Mouse (Mus musculus) neural tube, embryonic 11.5 days (tissue): ENCODE measurements around the gene Hivep2. TPM values are rescaled to one million over a fixed set of nuclear protein-coding genes. Genes with fewer than 3 reads are reported as not detected.

ENCODE experiments used
- ATAC-seq: fragments of 200-750 bp; cut with Nextera tagmentation; 2 replicates; pipeline ENCODE4 v1.8.0; 2017; ENCODE audit warnings: moderate number of reproducible peaks, mild to moderate bottlenecking, moderate TSS enrichment, moderate library complexity; ENCODE audit not compliant: insufficient read depth, low FRiP score, low TSS enrichment
- DNase-seq: peaks from one replicate; pipeline ENCODE4 v3.0.0-alpha.2; 2015; ENCODE audit warnings: low spot score
- H3K27ac ChIP-seq: fragments of 300-500 bp; sonication (generic); 2 replicates; pipeline ENCODE4 v1.5.1; 2014; ENCODE audit warnings: low read depth, mild to moderate bottlenecking, low read length
- H3K27me3 ChIP-seq: fragments of 300-500 bp; sonication (generic); 2 replicates; pipeline ENCODE4 v1.6.1; 2014; ENCODE audit warnings: mild to moderate bottlenecking, low read length, mixed read lengths; ENCODE audit not compliant: control insufficient read depth, insufficient read depth
- H3K36me3 ChIP-seq: fragments of 300-500 bp; sonication (generic); 2 replicates; pipeline ENCODE4 v1.6.1; 2014; ENCODE audit warnings: mild to moderate bottlenecking, low read length, moderate library complexity, mixed read lengths; ENCODE audit not compliant: control insufficient read depth, insufficient read depth
- H3K4me1 ChIP-seq: fragments of 300-500 bp; sonication (generic); 2 replicates; pipeline ENCODE4 v1.6.1; 2014; ENCODE audit warnings: low read length, mixed read lengths; ENCODE audit not compliant: control insufficient read depth, insufficient read depth
- H3K4me2 ChIP-seq: fragments of 300-500 bp; sonication (generic); 2 replicates; pipeline ENCODE4 v1.6.1; 2014; ENCODE audit warnings: low read depth, mild to moderate bottlenecking, moderate library complexity
- H3K4me3 ChIP-seq: fragments of 300-500 bp; sonication (generic); 2 replicates; pipeline ENCODE4 v1.5.1; 2014; ENCODE audit warnings: low read depth, low read length
- H3K9ac ChIP-seq: fragments of 300-500 bp; sonication (generic); 2 replicates; pipeline ENCODE4 v1.6.1; 2014; ENCODE audit warnings: mild to moderate bottlenecking, low read length
- H3K9me3 ChIP-seq: fragments of 300-500 bp; sonication (generic); 2 replicates; pipeline ENCODE4 v1.6.1; 2016; ENCODE audit warnings: low read length; ENCODE audit not compliant: control insufficient read depth
- WGBS: fragments of 180-500 bp; shearing (Covaris S2); extraction: QIAGEN DNeasy Blood & Tissue Kit; methylation state at CpG from one replicate; pipeline ENCODE4 v1.1.7; 2014; 5-methylcytosine and 5-hydroxymethylcytosine counted together
- polyA plus RNA-seq: library from polyadenylated mRNA; unstranded; fragments of >200 nt; fragmentation: Nextera tagmentation; extraction: Ambion mirVana; gene quantifications from 2 replicates; pipeline ENCODE4 v1.2.1, GENCODE M21; 2014

Gene Hivep2
- polyA plus RNA-seq, 1 experiment from 2014 or later = 7.4 TPM

DNA sequence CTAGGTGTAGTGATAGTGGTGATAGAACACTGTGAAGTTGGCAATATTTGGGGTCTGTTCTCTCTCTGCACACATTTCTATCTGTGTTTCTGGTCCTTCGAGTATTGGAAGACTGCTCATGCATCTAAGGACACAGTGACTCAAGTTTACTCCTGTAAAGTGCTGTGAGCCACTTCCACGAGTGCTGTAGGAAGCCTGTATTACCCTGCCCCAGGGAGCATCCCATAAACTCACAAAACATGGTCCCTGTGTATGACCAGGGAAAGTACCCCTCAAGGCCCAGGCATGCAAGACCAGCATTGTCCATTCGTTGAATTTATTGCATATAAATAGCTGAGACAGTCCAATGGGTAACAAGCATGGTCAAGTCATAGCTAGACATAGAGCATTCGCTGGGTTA is 97.4 kb downstream of the Hivep2 start:
- no peak overlapping the region for H3K9ac ChIP-seq
- no peaks in the 10 kb centered on the region for H3K4me1 ChIP-seq
- DNase-seq (no peak), ATAC-seq (no peak)
- H3K27me3 ChIP-seq = no peaks in the 10 kb centered on the region
- H3K4me3 ChIP-seq = no peak overlapping the region
- no peaks in the 10 kb centered on the region for H3K9me3 ChIP-seq
- no peak overlapping the region for H3K27ac ChIP-seq
- 84% methylated on average over 4 of the region's 4 CpGs for WGBS
- H3K36me3 ChIP-seq = no peaks in the 10 kb centered on the region
- no peak overlapping the region for H3K4me2 ChIP-seq

DNA sequence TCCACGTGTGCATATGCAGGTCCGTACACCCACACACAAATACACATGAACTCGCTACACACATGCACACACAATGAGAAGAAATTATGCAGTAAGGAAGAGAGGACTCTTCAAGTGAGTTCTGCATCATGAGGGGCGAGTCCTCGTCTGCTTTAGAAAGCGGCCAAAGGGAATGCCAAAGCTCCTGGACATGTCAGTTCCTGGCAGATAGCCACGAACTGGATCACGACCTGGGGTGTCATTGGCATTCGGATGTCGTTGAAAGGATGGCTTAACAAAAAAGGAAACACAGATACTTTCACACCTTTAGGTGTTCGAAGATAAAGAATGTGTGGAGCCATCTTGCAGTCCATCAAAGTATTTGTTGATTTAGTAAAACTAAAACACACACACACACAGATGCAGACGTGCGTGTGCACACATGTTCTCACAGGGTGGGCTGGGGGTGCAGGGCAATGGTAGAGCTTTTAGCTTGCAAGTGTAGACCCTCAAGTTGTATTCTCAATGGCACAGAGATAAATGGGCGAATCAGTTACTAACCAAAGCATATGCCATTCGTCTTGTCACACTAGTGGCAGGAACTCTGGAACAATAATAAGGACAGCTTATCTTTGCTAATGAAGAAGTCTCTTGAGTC is 99.0 kb downstream of the Hivep2 start:
- DNase-seq (no peak), ATAC-seq (no peak)
- no peak overlapping the region for H3K4me2 ChIP-seq
- WGBS = 82% methylated on average over 15 of the region's 15 CpGs
- no peaks in the 10 kb centered on the region for H3K9me3 ChIP-seq
- no peak overlapping the region for H3K27ac ChIP-seq
- H3K9ac ChIP-seq = no peak overlapping the region
- H3K4me1 ChIP-seq = no peaks in the 10 kb centered on the region
- no peaks in the 10 kb centered on the region for H3K36me3 ChIP-seq
- no peaks in the 10 kb centered on the region for H3K27me3 ChIP-seq
- no peak overlapping the region for H3K4me3 ChIP-seq

DNA sequence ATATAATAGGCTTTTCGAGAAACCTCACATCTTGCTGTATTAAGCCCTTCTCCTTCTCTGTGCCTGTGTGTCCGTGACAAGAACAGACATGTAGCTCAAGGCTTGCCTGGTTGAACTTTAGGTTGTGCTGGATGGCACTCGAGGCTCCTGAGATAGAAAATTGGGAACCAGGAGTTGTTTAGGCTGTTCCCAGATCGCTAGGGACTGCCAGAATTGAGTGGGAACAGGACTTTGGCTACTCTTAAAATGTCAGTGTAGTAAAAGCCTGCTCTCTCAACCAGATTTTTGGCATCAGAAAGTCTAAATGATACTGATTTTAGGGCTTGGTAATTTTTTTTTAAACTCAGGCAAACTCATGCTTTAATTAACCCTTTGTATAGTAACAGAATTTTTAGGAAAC is 101.9 kb downstream of the Hivep2 start:
- Histone ChIP-seq H3K9ac (no peak overlapping the region), H3K36me3 (no peaks in the 10 kb centered on the region), H3K4me3 (no peak overlapping the region), H3K27ac (no peak overlapping the region), H3K27me3 (no peaks in the 10 kb centered on the region), H3K4me2 (no peak overlapping the region), H3K4me1 (no peaks in the 10 kb centered on the region), H3K9me3 (no peaks in the 10 kb centered on the region)
- DNase-seq (no peak), ATAC-seq (no peak)
- WGBS = 74% methylated on average over 4 of the region's 4 CpGs

DNA sequence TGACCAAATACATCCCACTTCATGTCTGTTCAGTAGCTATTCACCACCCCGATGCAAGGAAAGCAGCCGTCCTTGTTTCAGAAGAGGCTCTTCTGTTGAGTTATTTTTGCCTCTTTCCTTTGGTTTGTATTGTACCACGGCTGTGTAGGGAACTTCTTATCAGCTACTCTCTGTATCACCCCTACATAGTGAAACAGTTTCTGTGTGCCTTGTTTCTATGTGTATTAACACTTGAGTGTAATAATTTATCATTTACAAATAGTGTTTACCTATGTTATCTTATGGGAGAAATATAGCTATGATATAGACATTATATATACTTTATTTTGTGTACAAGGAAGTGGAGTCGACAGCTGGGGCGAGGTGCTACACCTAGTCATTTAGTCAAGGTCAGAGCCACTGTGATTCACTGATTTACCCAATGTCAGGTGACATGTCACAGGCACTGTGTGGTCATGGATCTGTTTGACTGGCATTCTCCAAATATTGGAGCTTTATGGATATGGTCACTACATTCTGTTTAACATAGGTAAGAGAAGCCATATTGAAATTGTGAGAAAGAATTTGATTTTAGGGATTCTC is 104.7 kb downstream of the Hivep2 start:
- no peaks in the 10 kb centered on the region for H3K36me3 ChIP-seq
- no peak for ATAC-seq
- H3K27me3 ChIP-seq = no peaks in the 10 kb centered on the region
- H3K9ac ChIP-seq = no peak overlapping the region
- 91% methylated on average over 5 of the region's 5 CpGs for WGBS
- no peak overlapping the region for H3K27ac ChIP-seq
- no peak overlapping the region for H3K4me2 ChIP-seq
- DNase-seq = no peak
- no peaks in the 10 kb centered on the region for H3K9me3 ChIP-seq
- no peak overlapping the region for H3K4me3 ChIP-seq
- no peaks in the 10 kb centered on the region for H3K4me1 ChIP-seq

DNA sequence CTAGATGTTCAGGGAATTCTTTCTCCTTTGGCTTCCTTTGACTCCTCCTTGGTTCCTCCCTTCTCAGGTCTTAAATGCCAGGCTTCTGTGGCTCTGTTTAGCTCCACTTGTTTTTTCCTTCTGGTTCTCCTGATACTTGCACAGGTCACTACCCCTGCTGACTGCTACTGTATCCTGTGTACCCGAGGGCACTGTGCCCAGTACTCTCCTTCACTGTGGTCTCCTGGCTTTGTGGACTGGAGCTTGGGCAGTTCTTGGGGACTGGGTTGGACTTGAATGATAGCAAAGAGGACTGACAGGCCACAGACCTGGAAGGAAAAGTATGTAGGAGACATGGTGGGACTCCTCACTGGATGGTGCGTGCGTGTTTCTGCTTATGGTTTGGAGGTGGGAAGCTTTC is 106.6 kb downstream of the Hivep2 start:
- no peak for DNase-seq
- no peak overlapping the region for H3K4me2 ChIP-seq
- no peak for ATAC-seq
- WGBS = 90% methylated on average over 3 of the region's 3 CpGs
- no peaks in the 10 kb centered on the region for H3K4me1 ChIP-seq
- H3K4me3 ChIP-seq = no peak overlapping the region
- H3K36me3 ChIP-seq = no peaks in the 10 kb centered on the region
- no peaks in the 10 kb centered on the region for H3K27me3 ChIP-seq
- no peaks in the 10 kb centered on the region for H3K9me3 ChIP-seq
- no peak overlapping the region for H3K9ac ChIP-seq
- no peak overlapping the region for H3K27ac ChIP-seq

DNA sequence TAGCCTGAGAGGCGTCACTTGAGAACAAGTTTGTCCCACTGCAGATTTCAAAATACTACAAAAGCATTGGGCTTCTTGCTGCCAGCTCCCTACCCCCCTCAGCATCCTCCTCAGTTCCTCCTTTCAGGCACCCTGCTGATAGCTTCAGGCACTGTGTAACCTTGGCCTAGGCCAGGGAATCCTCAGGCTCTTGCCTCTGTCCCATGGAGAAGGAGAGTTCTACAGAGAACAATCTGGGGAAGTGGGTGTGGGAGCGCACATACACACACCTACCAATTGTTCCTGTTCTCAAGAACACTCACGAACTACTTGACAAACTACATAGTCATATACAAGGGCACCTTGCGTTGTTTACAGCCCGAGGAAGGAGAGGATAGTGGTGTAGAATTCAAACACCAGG is 109.9 kb downstream of the Hivep2 start:
- WGBS = 81% methylated on average over 5 of the region's 5 CpGs
- Histone ChIP-seq H3K4me3 (no peak overlapping the region), H3K9ac (no peak overlapping the region), H3K4me1 (no peaks in the 10 kb centered on the region), H3K36me3 (no peaks in the 10 kb centered on the region), H3K4me2 (no peak overlapping the region), H3K27ac (no peak overlapping the region), H3K27me3 (no peaks in the 10 kb centered on the region), H3K9me3 (no peaks in the 10 kb centered on the region)
- DNase-seq (no peak), ATAC-seq (no peak)

DNA sequence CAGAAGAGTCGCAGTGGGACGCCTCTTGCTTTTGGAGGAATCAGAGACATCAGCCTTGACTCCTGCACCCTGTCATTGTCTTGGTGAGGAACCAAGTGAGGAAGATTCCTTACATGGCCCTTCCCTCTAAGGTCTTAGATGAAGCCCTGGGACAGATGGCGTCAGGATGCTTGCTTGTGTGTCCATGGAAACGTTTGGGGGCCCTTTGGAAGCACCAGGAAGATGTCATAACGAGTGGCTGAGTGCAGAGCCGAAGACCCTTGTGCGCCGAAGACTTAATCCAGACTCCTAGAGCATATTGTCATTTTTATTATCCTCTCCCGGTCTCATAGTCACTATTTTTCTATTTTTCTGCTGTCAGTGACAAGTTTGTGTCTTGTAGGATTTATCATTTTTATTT is 111.0 kb downstream of the Hivep2 start:
- Histone ChIP-seq H3K4me3 (no peak overlapping the region), H3K9me3 (no peaks in the 10 kb centered on the region), H3K36me3 (no peaks in the 10 kb centered on the region), H3K27ac (no peak overlapping the region), H3K4me2 (no peak overlapping the region), H3K9ac (no peak overlapping the region), H3K4me1 (no peaks in the 10 kb centered on the region), H3K27me3 (no peaks in the 10 kb centered on the region)
- no peak for ATAC-seq
- no peak for DNase-seq
- 81% methylated on average over 9 of the region's 9 CpGs for WGBS

DNA sequence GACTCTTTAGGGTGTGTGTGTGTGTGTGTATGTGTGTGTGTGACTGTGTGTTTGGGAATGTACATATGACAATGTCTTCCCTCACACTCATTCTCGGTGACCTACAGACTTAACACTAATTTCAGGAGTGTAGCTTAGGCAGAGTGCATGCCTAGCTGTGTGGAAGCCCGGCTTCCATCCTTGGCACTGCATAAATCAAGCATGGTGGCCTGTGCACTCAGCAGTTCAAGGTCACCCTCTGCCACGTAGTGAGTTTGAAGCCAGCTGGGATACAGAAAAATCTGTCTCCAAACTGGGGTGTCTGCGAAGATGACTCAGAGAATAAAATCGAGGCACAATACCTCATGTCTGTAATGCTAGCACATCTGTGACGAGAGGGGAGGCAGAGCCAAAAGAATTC is 115.0 kb downstream of the Hivep2 start:
- DNase-seq = no peak

DNA sequence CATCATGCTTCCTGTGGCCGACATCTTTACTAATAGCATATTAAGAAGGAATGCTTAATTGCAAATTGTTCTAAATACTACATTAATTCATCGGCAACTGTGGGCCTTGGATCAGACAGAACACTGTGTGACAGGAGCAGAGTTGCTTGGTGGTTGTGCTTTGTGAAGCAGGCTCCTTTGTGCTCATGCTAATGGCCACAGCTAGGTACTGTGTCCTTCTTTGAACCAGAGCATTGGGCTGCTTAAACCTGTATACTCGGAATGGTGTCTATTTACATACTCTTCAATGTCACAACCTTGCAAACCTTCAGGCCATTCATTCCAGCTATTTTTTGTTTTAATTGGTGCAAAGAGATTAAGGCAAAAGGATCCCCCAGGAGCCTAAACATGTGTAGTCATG is 115.9 kb downstream of the Hivep2 start:
- ATAC-seq = no peak
- H3K36me3 ChIP-seq = no peaks in the 10 kb centered on the region
- no peak overlapping the region for H3K4me2 ChIP-seq
- no peak for DNase-seq
- H3K9me3 ChIP-seq = no peaks in the 10 kb centered on the region
- no peak overlapping the region for H3K4me3 ChIP-seq
- no peak overlapping the region for H3K9ac ChIP-seq
- H3K27me3 ChIP-seq = no peaks in the 10 kb centered on the region
- 68% methylated on average over 3 of the region's 3 CpGs for WGBS
- no peaks in the 10 kb centered on the region for H3K4me1 ChIP-seq
- no peak overlapping the region for H3K27ac ChIP-seq

More for the DNA sequence above, 115.0 kb downstream of the Hivep2 start:
- Histone ChIP-seq H3K9me3 (no peaks in the 10 kb centered on the region), H3K4me2 (no peak overlapping the region), H3K27me3 (no peaks in the 10 kb centered on the region), H3K27ac (no peak overlapping the region), H3K4me3 (no peak overlapping the region), H3K4me1 (no peaks in the 10 kb centered on the region), H3K9ac (no peak overlapping the region), H3K36me3 (no peaks in the 10 kb centered on the region)
- WGBS = 84% methylated on average over 6 of the region's 6 CpGs
- ATAC-seq = no peak
